Mouse (Mus musculus): ENCODE measurements at regions not wholly inside any gene's neighbourhood (a gene's known extent, or its start where the extent isn't known, plus 50 kb on each side); places are given as distances from the start of the nearest gene placed in this dataset.

DNA sequence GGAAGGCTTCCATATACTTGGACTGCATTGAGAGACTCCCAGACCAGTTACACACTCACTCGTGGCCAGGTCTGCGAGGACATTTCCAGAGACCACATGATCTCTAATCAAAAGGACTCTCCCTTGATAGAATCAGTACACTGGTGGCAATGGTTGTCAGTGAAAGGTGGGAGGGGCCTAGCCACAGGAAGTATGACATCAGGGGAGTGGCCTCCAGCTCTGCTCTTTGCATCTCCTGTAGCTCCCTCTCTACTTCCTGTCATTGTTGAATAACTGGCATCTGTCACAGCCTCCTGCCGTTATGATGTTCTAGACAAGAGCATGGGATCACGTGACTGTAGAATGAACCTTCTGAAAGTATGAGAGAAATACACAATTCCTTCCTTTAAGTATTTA is 164.3 kb upstream of the Cdh4 start:
- TF ChIP-seq CTCF (IDR thresholded peaks at IDR 0.05; ENCODE audit: low read depth, low read length) (no peak), POLR2A (IDR thresholded peaks at IDR 0.05; ENCODE audit: extremely low read depth, insufficient read depth, low read length) (no peak)

All from liver, adult 2 months (tissue).